Mouse (Mus musculus): ENCODE results near the gene Gm14322. TPM values are rescaled to one million over a fixed set of nuclear protein-coding genes. Genes with fewer than 3 reads are reported as not detected.
"Not testable (repeated sequence)": the region's sequence is repeated elsewhere in the genome, so short reads cannot be mapped to it uniquely, and the experiment has no call there.

The Gm14322 gene
- polyA plus RNA-seq (2015; fragmentation: Nextera tagmentation; extraction: Ambion mirVana), result 1.5 and 2.0 TPM in 2 replicates

GRCm38 (mm10) chr2:177758941-177759558, at the start of gene Gm14322:
Gm14322 (plus strand) TSS chr2:177759288.
- not testable (repeated sequence) for DNase-seq
- H3K4me2 ChIP-seq, result 0 out of 2 replicates have a peak within 1 kb of the TSS, but pooled peaks have one; percentile 30
- peak within 1 kb of the TSS; percentile 41 for H3K4me3 ChIP-seq (replicated peaks)

DNA sequence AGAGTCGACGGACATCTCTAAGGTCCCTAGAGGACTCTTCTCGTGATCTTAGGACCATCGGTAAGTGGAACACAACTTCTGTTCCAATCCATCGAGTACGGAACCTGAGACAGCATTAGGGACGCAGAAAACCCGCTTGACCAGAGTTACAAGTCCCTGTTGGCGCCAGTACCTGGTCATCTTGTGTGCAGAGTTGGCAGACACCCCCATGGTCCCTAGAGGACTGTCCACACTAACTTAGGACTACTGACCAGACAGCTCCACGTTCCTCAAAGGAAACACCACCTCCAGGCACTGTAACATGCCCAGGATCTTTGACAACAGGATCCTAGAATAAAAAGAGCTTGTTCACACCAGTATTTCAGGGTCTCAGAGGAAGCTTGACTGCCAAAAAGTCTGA, 17.6 kb upstream of the Gm14322 start:
- not testable (repeated sequence) for H3K36me3 ChIP-seq; H3K4me2 ChIP-seq; H3K4me1 ChIP-seq (replicated peaks); H3K9me3 ChIP-seq (replicated peaks); H3K27ac ChIP-seq; ATAC-seq (ENCODE audit: low read depth); DNase-seq; H3K27me3 ChIP-seq; H3K9ac ChIP-seq; H3K4me3 ChIP-seq (replicated peaks)
- WGBS (ENCODE audit: insufficient replicate concordance), result 31% methylated on average over 4 of the region's 10 CpGs

More at GRCm38 (mm10) chr2:177758941-177759558, at the start of gene Gm14322:
- not testable (repeated sequence) for H3K36me3 ChIP-seq; H3K4me1 ChIP-seq (replicated peaks); H3K27me3 ChIP-seq; H3K27ac ChIP-seq; ATAC-seq (ENCODE audit: low read depth); H3K9ac ChIP-seq; H3K9me3 ChIP-seq (replicated peaks)
- WGBS (ENCODE audit: insufficient replicate concordance), result 18% methylated on average over 9 of the region's 9 CpGs

DNA sequence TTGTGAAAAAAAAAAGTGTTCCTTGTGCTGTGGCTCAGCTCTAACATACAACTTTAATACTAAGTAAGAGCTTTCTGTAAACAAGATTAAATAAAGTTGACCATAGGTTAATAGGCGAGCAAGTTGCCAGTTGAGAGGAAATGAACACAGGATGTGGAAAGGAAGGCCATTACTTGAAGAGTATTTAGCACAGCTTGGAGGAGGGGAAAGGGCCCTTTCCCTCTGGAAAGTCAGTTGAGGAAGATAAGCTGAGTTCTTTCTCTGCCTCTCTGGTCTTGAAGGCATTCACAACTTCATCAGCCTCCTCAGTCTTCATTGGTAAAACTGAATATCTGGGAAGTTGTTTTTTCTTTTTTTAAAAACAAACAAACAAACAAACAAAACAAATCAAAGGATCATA, 28.3 kb downstream of the Gm14322 start:
- not testable (repeated sequence) for H3K27me3 ChIP-seq; H3K4me1 ChIP-seq (replicated peaks); H3K4me3 ChIP-seq (replicated peaks); H3K27ac ChIP-seq; H3K9ac ChIP-seq; DNase-seq; H3K4me2 ChIP-seq; H3K9me3 ChIP-seq (replicated peaks); H3K36me3 ChIP-seq; ATAC-seq (ENCODE audit: low read depth)
- WGBS (ENCODE audit: insufficient replicate concordance), result 11% methylated on average over 1 of the region's 1 CpGs

DNA sequence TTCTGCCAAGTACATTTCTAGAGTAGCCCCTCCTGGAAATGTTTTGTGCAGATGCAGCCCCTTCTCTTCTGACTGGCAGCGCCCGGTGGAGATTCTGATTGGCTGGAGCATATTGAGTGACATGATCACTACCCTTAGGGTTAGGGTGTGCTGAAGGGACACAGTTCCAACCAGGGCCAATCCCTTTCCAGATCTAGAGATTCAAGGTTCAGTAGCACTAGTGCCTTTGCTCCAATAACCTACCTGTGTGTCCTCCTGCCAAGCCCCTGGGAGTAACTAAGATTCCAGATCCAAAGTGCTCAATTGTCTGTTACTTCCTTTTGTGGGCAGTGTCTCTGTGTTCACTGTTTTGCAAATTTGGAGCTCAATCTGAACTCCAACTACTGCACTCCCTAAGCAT, 47.1 kb downstream of the Gm14322 start:
- H3K36me3 ChIP-seq; H3K4me3 ChIP-seq (replicated peaks); H3K4me2 ChIP-seq; H3K9ac ChIP-seq; H3K9me3 ChIP-seq (replicated peaks); H3K27me3 ChIP-seq; DNase-seq; ATAC-seq (ENCODE audit: low read depth); H3K4me1 ChIP-seq (replicated peaks); H3K27ac ChIP-seq: not testable (repeated sequence)
- no CpG with 5 or more reads among the region's 2 CpGs for WGBS (ENCODE audit: insufficient replicate concordance)

Other genes starting within 250 kb of the Gm14322 start
- gene Gm14406, start 181.1 kb upstream of the Gm14322 start, polyA plus RNA-seq (2015; fragmentation: Nextera tagmentation; extraction: Ambion mirVana), result not detected in 2 replicates
- 7.2 and 10.6 TPM in 2 replicates for gene Gm14325, start 81.0 kb downstream of the Gm14322 start, polyA plus RNA-seq (2015; fragmentation: Nextera tagmentation; extraction: Ambion mirVana)
- 1.2 and 1.9 TPM in 2 replicates for gene Gm14327, start 137.8 kb downstream of the Gm14322 start, polyA plus RNA-seq (2015; fragmentation: Nextera tagmentation; extraction: Ambion mirVana)
- 0.62 and 0.76 TPM in 2 replicates for gene Zfp972, start 166.3 kb downstream of the Gm14322 start, polyA plus RNA-seq (2015; fragmentation: Nextera tagmentation; extraction: Ambion mirVana)
- gene Gm14326, start 198.0 kb downstream of the Gm14322 start, polyA plus RNA-seq (2015; fragmentation: Nextera tagmentation; extraction: Ambion mirVana), result 4.8 and 5.4 TPM in 2 replicates